Mouse (Mus musculus): ENCODE measurements around the gene Qser1. TPM values are rescaled to one million over a fixed set of nuclear protein-coding genes. Genes with fewer than 3 reads are reported as not detected.

Qser1 gene
- polyA plus RNA-seq, 1 experiment from 2014 or later = 12.4 TPM

- no peak for ATAC-seq (ENCODE audit: low read depth)
- Histone ChIP-seq H3K27ac (ENCODE audit: low read depth, low read length) (no peak overlapping the region), H3K9me3 (ENCODE audit: control insufficient read depth, low read length) (no peaks in the 10 kb centered on the region), H3K4me1 (ENCODE audit: control insufficient read depth, insufficient read depth, low read length) (no peaks in the 10 kb centered on the region), H3K27me3 (ENCODE audit: control insufficient read depth, insufficient read depth, low read length) (no peaks in the 10 kb centered on the region), H3K4me2 (ENCODE audit: low read depth, low read length) (no peak overlapping the region), H3K4me3 (ENCODE audit: low read depth, low read length) (no peak overlapping the region), H3K9ac (replicated peaks; ENCODE audit: low read depth, low read length) (no peak overlapping the region), H3K36me3 (ENCODE audit: control insufficient read depth, insufficient read depth, low read length) (no peaks in the 10 kb centered on the region)
- WGBS = 84% methylated on average over 1 of the region's 1 CpGs
Observed at GRCm38 (mm10) chr2:104805435-104805834, 11.1 kb downstream of the Qser1 start.

DNA sequence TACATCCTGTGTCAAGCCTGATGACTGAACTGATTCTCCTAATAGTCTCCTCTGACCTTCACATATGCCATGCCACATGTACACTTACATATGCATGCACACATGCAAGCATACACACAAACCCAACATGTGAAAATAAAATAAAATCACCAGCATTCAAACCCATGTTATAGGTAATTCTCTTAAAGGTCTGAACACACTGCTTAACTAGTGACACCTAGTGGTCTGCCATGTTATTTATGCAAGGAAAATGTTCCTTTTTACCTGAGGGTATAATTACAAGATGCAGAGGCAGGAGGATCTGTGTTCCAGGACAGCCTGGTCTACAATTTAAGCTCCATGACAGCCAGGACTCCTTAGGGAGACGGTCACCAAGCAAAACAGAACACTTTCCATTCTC lies 41.8 kb downstream of the Qser1 start:
- Histone ChIP-seq H3K9me3 (ENCODE audit: control insufficient read depth, low read length) (no peaks in the 10 kb centered on the region), H3K4me3 (ENCODE audit: low read depth, low read length) (no peak overlapping the region), H3K27ac (ENCODE audit: low read depth, low read length) (no peak overlapping the region), H3K27me3 (ENCODE audit: control insufficient read depth, insufficient read depth, low read length) (no peaks in the 10 kb centered on the region), H3K9ac (replicated peaks; ENCODE audit: low read depth, low read length) (no peak overlapping the region), H3K36me3 (ENCODE audit: control insufficient read depth, insufficient read depth, low read length) (peaks cover 28% of the 10 kb centered on the region), H3K4me2 (ENCODE audit: low read depth, low read length) (no peak overlapping the region), H3K4me1 (ENCODE audit: control insufficient read depth, insufficient read depth, low read length) (no peaks in the 10 kb centered on the region)
- no peak for ATAC-seq (ENCODE audit: low read depth)
- 96% methylated on average over 1 of the region's 1 CpGs for WGBS

DNA sequence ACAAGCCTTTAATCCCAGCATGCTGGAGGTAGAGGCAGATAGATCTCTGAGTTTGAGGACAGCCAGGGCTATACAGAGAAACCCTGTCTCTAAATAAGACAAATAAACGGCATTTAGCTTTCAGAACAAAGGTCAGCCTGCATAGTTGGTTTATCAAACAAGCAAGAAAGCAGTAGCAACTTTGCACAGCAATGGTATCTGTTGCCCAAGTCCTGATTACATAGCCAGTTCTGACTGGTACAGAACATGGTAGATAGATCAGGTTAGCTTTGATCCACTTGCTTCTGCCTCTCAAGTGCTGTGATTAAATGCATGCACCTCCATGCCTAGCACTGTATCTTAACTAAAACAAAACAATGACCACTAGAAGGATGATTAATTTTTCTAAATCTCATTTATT lies 47.9 kb downstream of the Qser1 start:
- Histone ChIP-seq H3K36me3 (ENCODE audit: control insufficient read depth, insufficient read depth, low read length) (0 out of 2 replicates have a peak, but pooled peaks cover 13% of the 10 kb centered on the region), H3K9ac (replicated peaks; ENCODE audit: low read depth, low read length) (no peak overlapping the region), H3K4me1 (ENCODE audit: control insufficient read depth, insufficient read depth, low read length) (no peaks in the 10 kb centered on the region), H3K9me3 (ENCODE audit: control insufficient read depth, low read length) (no peaks in the 10 kb centered on the region), H3K4me3 (ENCODE audit: low read depth, low read length) (no peak overlapping the region), H3K27me3 (ENCODE audit: control insufficient read depth, insufficient read depth, low read length) (no peaks in the 10 kb centered on the region), H3K27ac (ENCODE audit: low read depth, low read length) (no peak overlapping the region), H3K4me2 (ENCODE audit: low read depth, low read length) (no peak overlapping the region)
- no peak for ATAC-seq (ENCODE audit: low read depth)
- 94% methylated on average over 1 of the region's 1 CpGs for WGBS

DNA sequence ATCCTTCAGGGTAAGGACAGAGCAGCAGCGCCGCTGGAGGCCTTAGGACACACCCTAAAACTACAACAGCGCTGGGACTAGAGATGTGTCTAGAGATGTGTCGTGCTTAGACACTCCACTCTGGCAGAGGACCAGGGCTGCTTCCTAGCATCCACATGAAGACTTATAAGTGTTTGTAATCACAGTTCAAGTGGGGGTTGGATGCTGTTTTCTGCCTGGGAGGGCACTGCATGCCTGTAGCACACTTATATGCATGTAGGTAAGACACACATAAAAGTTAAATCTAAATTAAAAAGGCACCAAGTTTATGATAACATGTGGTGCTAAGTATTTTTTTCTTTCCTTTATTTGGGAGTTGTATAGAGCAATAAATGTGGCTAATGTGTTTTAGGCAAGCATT lies 52.5 kb downstream of the Qser1 start:
- WGBS = 95% methylated on average over 4 of the region's 4 CpGs
- Histone ChIP-seq H3K4me3 (ENCODE audit: low read depth, low read length) (no peak overlapping the region), H3K9me3 (ENCODE audit: control insufficient read depth, low read length) (no peaks in the 10 kb centered on the region), H3K36me3 (ENCODE audit: control insufficient read depth, insufficient read depth, low read length) (0 out of 2 replicates have a peak, but pooled peaks cover 4% of the 10 kb centered on the region), H3K27me3 (ENCODE audit: control insufficient read depth, insufficient read depth, low read length) (no peaks in the 10 kb centered on the region), H3K4me1 (ENCODE audit: control insufficient read depth, insufficient read depth, low read length) (no peaks in the 10 kb centered on the region), H3K4me2 (ENCODE audit: low read depth, low read length) (no peak overlapping the region), H3K9ac (replicated peaks; ENCODE audit: low read depth, low read length) (no peak overlapping the region), H3K27ac (ENCODE audit: low read depth, low read length) (no peak overlapping the region)
- ATAC-seq (ENCODE audit: low read depth) = no peak

DNA sequence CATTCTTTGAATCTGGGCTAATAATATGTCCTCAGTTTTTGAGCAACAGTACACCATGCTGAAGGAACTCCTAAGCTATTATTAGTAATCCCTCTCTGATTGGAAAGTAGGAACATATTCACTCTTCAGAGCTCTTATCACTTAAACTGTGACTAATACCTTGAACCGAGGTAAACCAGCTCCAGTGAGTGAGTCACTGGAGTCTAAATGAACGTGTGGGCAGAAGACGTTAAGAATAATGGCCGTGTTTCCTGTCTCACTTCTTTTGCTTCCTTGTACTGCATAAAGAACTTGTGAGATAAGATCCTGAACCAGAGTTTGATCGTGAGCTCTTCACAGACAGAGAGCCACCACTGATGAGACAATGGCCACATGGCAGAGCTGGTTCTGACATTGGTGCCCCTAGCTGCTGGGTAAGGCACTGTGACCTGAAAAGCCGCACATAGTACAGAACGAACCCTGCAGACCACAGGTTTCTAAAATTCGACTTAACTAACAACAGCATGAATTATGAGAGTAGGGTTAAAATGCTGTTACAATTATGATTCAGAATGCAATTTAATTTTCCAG lies 53.3 kb downstream of the Qser1 start:
- Histone ChIP-seq H3K27me3 (ENCODE audit: control insufficient read depth, insufficient read depth, low read length) (no peaks in the 10 kb centered on the region), H3K9ac (replicated peaks; ENCODE audit: low read depth, low read length) (no peak overlapping the region), H3K36me3 (ENCODE audit: control insufficient read depth, insufficient read depth, low read length) (peaks cover 4% of the 10 kb centered on the region; the same call in 1 of the 2 replicates), H3K27ac (ENCODE audit: low read depth, low read length) (no peak overlapping the region), H3K4me3 (ENCODE audit: low read depth, low read length) (no peak overlapping the region), H3K4me1 (ENCODE audit: control insufficient read depth, insufficient read depth, low read length) (no peaks in the 10 kb centered on the region), H3K9me3 (ENCODE audit: control insufficient read depth, low read length) (no peaks in the 10 kb centered on the region), H3K4me2 (ENCODE audit: low read depth, low read length) (no peak overlapping the region)
- WGBS = 86% methylated on average over 8 of the region's 8 CpGs
- ATAC-seq (ENCODE audit: low read depth) = no peak

DNA sequence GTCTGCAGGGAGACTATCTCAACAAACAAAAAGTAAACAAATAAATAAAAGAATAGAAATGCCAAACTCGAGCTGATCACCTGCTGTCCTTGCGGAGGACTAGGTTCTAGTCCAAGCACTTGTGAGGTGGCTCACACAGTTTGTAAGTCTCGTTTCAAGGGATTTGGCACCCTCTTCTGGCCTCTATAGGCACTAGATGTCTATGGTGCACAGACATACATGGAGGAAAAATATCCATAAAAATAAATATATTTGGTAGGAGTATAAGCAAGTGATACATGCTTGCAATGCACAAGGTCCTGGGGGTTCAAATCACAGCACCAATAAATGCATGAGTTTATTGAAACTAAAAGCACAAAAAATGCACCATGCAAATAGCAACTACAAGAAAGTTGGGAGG lies 65.9 kb downstream of the Qser1 start:
- H3K4me1 ChIP-seq (ENCODE audit: control insufficient read depth, insufficient read depth, low read length) = no peaks in the 10 kb centered on the region
- H3K36me3 ChIP-seq (ENCODE audit: control insufficient read depth, insufficient read depth, low read length) = no peaks in the 10 kb centered on the region
- H3K27me3 ChIP-seq (ENCODE audit: control insufficient read depth, insufficient read depth, low read length) = no peaks in the 10 kb centered on the region
- 57% methylated on average over 3 of the region's 3 CpGs for WGBS
- no peak overlapping the region for H3K27ac ChIP-seq (ENCODE audit: low read depth, low read length)
- H3K4me3 ChIP-seq (ENCODE audit: low read depth, low read length) = no peak overlapping the region
- no peaks in the 10 kb centered on the region for H3K9me3 ChIP-seq (ENCODE audit: control insufficient read depth, low read length)
- no peak overlapping the region for H3K9ac ChIP-seq (replicated peaks; ENCODE audit: low read depth, low read length)
- no peak overlapping the region for H3K4me2 ChIP-seq (ENCODE audit: low read depth, low read length)
- ATAC-seq (ENCODE audit: low read depth) = no peak

DNA sequence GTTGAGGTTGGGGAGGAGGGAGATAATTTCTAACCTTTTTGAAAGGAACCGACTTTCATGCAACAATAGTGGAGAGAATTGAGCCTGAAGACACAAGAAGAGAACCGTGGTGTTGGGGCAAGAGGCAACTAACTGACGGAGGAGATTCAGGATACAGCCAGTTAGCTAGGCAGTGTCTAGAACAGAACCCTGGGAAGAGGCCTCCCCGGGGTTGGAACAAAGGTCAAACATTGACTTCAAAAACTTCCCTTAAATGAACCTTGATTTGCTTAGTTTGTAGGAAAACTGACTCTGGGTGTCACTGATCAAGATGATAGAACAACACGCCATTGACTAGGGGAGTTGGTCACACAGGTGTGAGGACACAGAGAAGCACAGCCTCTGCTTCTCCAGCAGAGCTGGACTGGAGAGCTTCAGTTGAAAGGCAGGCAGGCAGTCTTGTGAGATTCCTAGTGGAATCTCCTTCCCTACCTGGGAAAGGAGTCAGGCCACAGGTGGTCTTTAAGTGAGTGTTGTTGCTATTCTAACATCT lies 67.8 kb downstream of the Qser1 start:
- no peaks in the 10 kb centered on the region for H3K4me1 ChIP-seq (ENCODE audit: control insufficient read depth, insufficient read depth, low read length)
- no peak for ATAC-seq (ENCODE audit: low read depth)
- no peak overlapping the region for H3K4me2 ChIP-seq (ENCODE audit: low read depth, low read length)
- WGBS = 83% methylated on average over 5 of the region's 5 CpGs
- no peak overlapping the region for H3K4me3 ChIP-seq (ENCODE audit: low read depth, low read length)
- H3K27ac ChIP-seq (ENCODE audit: low read depth, low read length) = no peak overlapping the region
- H3K9me3 ChIP-seq (ENCODE audit: control insufficient read depth, low read length) = no peaks in the 10 kb centered on the region
- H3K9ac ChIP-seq (replicated peaks; ENCODE audit: low read depth, low read length) = no peak overlapping the region
- H3K27me3 ChIP-seq (ENCODE audit: control insufficient read depth, insufficient read depth, low read length) = no peaks in the 10 kb centered on the region
- H3K36me3 ChIP-seq (ENCODE audit: control insufficient read depth, insufficient read depth, low read length) = no peaks in the 10 kb centered on the region

GRCm38 (mm10) chr2:104746251-104746650 lies 70.3 kb downstream of the Qser1 start:
- no peak for ATAC-seq (ENCODE audit: low read depth)
- Histone ChIP-seq H3K27me3 (ENCODE audit: control insufficient read depth, insufficient read depth, low read length) (no peaks in the 10 kb centered on the region), H3K4me2 (ENCODE audit: low read depth, low read length) (no peak overlapping the region), H3K36me3 (ENCODE audit: control insufficient read depth, insufficient read depth, low read length) (no peaks in the 10 kb centered on the region), H3K4me3 (ENCODE audit: low read depth, low read length) (no peak overlapping the region), H3K27ac (ENCODE audit: low read depth, low read length) (no peak overlapping the region), H3K9me3 (ENCODE audit: control insufficient read depth, low read length) (no peaks in the 10 kb centered on the region), H3K4me1 (ENCODE audit: control insufficient read depth, insufficient read depth, low read length) (no peaks in the 10 kb centered on the region), H3K9ac (replicated peaks; ENCODE audit: low read depth, low read length) (no peak overlapping the region)
- WGBS = 57% methylated on average over 8 of the region's 8 CpGs

DNA sequence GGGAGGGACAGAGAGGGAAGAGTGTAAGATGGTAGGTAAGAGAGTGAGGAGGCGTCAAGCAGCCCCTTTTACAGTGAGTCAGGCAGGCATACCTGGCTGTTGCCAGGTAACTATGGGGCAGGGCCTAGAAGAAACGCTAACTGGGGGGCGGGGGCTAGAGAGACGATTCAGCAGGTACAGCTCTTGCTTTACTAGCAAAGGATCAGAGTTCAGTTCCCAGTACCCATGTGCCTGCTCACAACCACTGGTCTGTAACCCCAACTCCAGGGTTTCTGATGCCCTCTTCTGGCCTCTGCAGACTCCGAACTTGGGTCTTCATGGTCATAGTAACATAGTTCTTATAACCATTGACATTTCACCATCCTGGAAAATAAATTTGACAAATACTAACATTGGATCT lies 72.6 kb downstream of the Qser1 start:
- Histone ChIP-seq H3K27me3 (ENCODE audit: control insufficient read depth, insufficient read depth, low read length) (no peaks in the 10 kb centered on the region), H3K9me3 (ENCODE audit: control insufficient read depth, low read length) (no peaks in the 10 kb centered on the region)
- WGBS = 60% methylated on average over 5 of the region's 5 CpGs

More for the DNA sequence above, 72.6 kb downstream of the Qser1 start:
- Histone ChIP-seq H3K4me1 (ENCODE audit: control insufficient read depth, insufficient read depth, low read length) (no peaks in the 10 kb centered on the region), H3K27ac (ENCODE audit: low read depth, low read length) (no peak overlapping the region), H3K9ac (replicated peaks; ENCODE audit: low read depth, low read length) (no peak overlapping the region), H3K4me3 (ENCODE audit: low read depth, low read length) (no peak overlapping the region), H3K4me2 (ENCODE audit: low read depth, low read length) (no peak overlapping the region), H3K36me3 (ENCODE audit: control insufficient read depth, insufficient read depth, low read length) (no peaks in the 10 kb centered on the region)
- no peak for ATAC-seq (ENCODE audit: low read depth)
